Mouse (Mus musculus) MEL (cell line): ENCODE measurements around the gene Dusp15.

ENCODE experiments used
- CHD1 ChIP-seq: IDR thresholded peaks from 2 replicates; pipeline ENCODE4 v1.6.1; 2012; ENCODE audit warnings: low read depth, mild to moderate bottlenecking, inconsistent platforms, low read length, improper control_type of control experiment
- CTCF ChIP-seq, 3 experiments: IDR thresholded peaks in 2 of 3; conservative IDR thresholded peaks in 1 of 3; 2 replicates each; pipeline ENCODE4 v1.5.1; 2011 to 2012; ENCODE audit warnings: low read length in 3 of 3, low read depth in 2 of 3, mild to moderate bottlenecking in 2 of 3, improper control_type of control experiment in 1 of 3, inconsistent platforms in 1 of 3, mixed read lengths in 1 of 3, moderate library complexity in 1 of 3; ENCODE audit not compliant: control insufficient read depth in 1 of 3, insufficient read depth in 1 of 3, poor library complexity in 1 of 3, severe bottlenecking in 1 of 3
- E2F4 ChIP-seq: IDR thresholded peaks from 2 replicates; pipeline ENCODE4 v1.6.1; 2011; ENCODE audit warnings: low read depth, low read length, improper control_type of control experiment, borderline replicate concordance
- MEF2A ChIP-seq: IDR thresholded peaks from 2 replicates; pipeline ENCODE4 v1.6.1; 2014; ENCODE audit warnings: low read depth, mild to moderate bottlenecking, inconsistent platforms, low read length, improper control_type of control experiment; ENCODE audit not compliant: poor library complexity, insufficient replicate concordance, severe bottlenecking; ENCODE audit errors: extremely low read depth
- POLR2A ChIP-seq, 2 experiments: IDR thresholded peaks; 2 replicates each; pipeline ENCODE4 v1.6.1; 2011 to 2012; ENCODE audit warnings: low read length in 2 of 2, mild to moderate bottlenecking in 2 of 2, control low read depth in 1 of 2, improper control_type of control experiment in 1 of 2, low read depth in 1 of 2, moderate library complexity in 1 of 2; ENCODE audit not compliant: control insufficient read depth in 1 of 2, insufficient read depth in 1 of 2, poor library complexity in 1 of 2
- POLR2AphosphoS2 ChIP-seq: IDR thresholded peaks from 2 replicates; pipeline ENCODE4 v1.6.1; 2011; ENCODE audit warnings: low read length, improper control_type of control experiment
- POLR2AphosphoS5 ChIP-seq: IDR thresholded peaks from 2 replicates; pipeline ENCODE4 v1.6.1; 2012; ENCODE audit warnings: low read depth, borderline replicate concordance, mild to moderate bottlenecking, inconsistent platforms, low read length, moderate library complexity, mixed read lengths
- RAD21 ChIP-seq: IDR thresholded peaks from 2 replicates; pipeline ENCODE4 v1.6.1; 2011; ENCODE audit warnings: mild to moderate bottlenecking, low read depth, low read length, improper control_type of control experiment
- SMC3 ChIP-seq: IDR thresholded peaks from 2 replicates; pipeline ENCODE4 v1.6.1; 2011; ENCODE audit warnings: low read depth, low read length, improper control_type of control experiment
- TBP ChIP-seq: IDR thresholded peaks from 2 replicates; pipeline ENCODE4 v1.8.0; 2011; ENCODE audit warnings: low read depth, low read length, improper control_type of control experiment
- USF1 ChIP-seq: IDR thresholded peaks from 2 replicates; pipeline ENCODE4 v1.6.1; 2014; ENCODE audit warnings: low read depth, mild to moderate bottlenecking, inconsistent platforms, low read length, improper control_type of control experiment, moderate library complexity
- ZKSCAN1 ChIP-seq: IDR thresholded peaks from 2 replicates; pipeline ENCODE4 v1.6.1; 2012; ENCODE audit warnings: low read depth, mild to moderate bottlenecking, inconsistent platforms, low read length, improper control_type of control experiment, moderate library complexity

DNA sequence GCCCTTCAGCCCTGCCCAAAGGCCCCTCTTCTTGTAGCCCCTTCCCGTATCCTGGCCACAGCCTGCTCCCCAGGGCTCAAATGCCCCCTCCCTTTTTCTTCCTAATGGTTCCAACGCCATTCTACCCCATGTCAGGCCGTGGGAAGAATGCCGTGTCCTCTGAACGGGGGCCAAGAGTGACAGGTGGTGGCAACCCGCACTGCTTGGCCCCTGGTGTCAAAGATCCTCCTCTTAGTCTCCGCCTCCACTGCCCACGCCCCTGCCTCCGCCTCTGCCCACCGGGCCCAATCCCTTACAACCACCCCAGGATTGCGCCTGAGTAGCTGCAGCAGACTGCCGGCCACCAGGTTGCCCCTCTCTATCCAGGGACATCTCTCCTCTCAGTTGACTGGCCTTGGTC lies 40.5 kb downstream of the Dusp15 start, which contains the start of gene Mylk2:
- TF ChIP-seq POLR2A (IDR thresholded peaks at IDR 0.05; ENCODE audit: control insufficient read depth in 1 of 2, insufficient read depth in 1 of 2, low read depth in 1 of 2, low read length in 2 of 2, poor library complexity in 1 of 2) (no peak), CTCF (IDR thresholded peaks at IDR 0.05 in 2 of 3, conservative IDR thresholded peaks at IDR 0.05 in 1 of 3; ENCODE audit: control insufficient read depth in 1 of 3, insufficient read depth in 1 of 3, low read depth in 2 of 3, low read length in 3 of 3, poor library complexity in 1 of 3, severe bottlenecking in 1 of 3) (no peak), POLR2AphosphoS5 (no peak), RAD21 (no peak), CHD1 (no peak), POLR2AphosphoS2 (no peak), USF1 (no peak), E2F4 (no peak), ZKSCAN1 (no peak), SMC3 (no peak), MEF2A (no peak), TBP (no peak)
